Mouse (Mus musculus): ENCODE measurements around the gene Zmynd10. TPM values are rescaled to one million over a fixed set of nuclear protein-coding genes. Genes with fewer than 3 reads are reported as not detected.
A peak's percentile ranks its signal among the peaks of the same experiment; 100 is the strongest.

The Zmynd10 gene
- total RNA-seq, 2 experiments from 2014 or later, result 3.4 to 4.3 TPM

DNA sequence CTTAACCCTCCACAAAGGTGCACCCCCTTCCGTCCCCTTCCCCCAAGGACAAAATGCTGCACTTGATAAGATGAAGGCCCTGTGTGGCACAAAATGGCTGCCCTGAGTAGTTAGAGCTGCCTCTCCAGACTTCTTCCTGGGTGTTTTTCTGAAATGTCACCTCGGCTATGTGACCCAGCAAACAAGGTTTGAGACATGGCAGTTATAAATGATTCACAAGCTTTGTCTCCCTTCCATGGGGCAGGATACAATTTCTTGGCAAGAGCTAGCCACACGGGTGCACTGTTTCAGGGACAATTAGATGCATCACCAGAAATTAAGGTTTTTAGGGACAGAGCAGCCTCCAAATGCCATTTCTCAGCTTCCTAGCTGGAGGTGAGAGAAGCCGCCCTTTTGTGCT, 6.7 kb upstream of the Zmynd10 start:
- DNase-seq, result no peak

DNA sequence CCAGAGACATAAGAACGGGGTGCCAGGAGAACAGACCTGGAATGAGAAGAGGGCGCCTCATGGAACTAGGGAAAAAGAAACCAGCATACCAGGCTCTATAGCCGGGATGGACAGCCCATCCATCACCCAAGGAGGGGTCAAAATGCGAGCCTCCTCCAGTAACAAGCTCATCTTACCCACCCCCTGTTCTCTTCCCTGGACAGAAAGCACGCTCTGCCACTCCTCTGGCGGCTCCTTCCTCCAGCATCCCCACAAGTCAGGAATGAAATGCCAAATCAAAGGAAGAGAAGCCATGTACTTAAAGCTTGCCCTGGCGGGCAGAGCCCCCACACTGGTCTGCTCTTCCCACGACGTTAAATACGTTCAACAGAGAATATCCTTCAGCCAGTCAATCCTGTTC, 6.1 kb upstream of the Zmynd10 start:
- DNase-seq, result no peak

DNA sequence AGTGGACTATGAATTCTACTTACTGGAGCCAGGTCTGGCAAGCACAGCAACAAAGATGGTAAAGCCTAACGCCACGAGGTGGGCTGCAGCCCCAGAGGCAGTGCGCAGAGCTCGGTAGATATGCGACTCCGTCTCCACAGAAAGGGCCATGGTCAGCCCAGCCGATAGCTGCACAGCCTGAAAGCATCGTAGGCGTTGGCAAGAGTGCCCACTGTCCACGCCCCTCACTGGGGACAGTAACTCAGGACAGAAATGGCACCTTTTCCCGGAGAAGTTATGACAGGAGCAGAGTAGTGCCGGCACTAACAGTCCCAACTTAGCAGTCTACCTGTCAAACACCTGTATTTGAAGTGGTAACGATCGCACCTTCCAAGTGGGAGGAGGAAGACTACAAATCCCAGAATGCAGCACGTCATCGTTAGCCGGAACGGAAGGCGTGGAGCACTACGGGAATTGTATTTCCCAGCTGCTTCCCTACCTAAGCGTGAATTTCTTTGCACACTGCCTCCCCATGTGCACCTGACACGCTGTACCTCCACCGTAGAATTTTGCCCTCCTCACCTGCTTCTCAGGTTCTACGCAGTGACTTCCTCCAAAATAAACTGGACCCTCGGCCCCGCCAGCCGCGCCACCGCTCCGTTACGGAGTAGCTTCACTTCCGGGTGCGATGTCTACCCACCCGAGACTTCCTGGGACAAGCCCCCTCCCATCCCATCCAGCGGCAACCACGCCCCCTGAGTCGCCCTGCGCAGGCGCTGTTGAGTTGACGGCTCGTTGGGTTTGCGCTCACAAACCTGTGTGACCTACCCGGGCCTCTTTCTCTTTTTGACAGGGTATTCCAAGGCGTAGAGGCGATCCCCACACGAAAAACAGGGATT, 5.4 kb upstream of the Zmynd10 start, which contains the start of the genes Cyb561d2 and Nprl2:
Gene Cyb561d2, minus strand, starts transcription at position 720 of the 878 bp plus-strand sequence.
Gene Nprl2, plus strand, starts transcription at position 753 of the 878 bp plus-strand sequence.
- DNase-seq, result peak; percentile 95 to 96

DNA sequence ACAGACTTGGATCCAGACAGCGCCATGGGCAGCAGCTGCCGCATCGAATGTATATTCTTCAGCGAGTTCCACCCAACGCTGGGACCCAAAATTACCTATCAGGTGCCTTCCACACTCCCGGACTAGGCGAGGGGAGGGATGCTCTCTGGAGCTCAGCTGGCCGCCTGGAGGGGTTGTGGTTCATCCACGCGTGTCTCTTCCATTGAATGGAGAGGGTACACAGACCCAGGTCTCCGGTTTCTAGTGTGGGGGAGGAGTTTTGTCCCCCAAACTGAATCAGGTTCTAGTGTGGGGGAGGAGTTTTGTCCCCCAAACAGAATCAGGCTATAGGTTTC, 4.8 kb upstream of the Zmynd10 start:
- DNase-seq, result no peak

DNA sequence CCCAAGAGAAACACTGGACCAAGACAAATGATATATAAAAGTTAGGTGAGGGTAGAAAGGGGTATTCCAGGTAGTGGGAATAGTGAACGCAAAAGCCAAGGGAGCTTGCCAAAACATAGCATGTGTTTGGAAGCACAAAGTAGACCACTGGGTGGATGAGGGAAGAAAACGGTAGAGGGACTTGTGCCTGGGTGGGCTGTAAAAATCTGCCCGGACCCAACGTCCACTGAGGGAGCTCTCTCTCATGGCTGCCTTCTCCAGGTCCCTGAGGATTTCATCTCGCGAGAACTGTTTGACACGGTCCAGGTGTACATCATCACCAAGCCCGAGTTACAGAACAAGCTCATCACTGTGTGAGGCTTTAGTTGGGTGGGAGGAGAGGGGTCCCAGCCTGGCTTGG, 4.4 kb upstream of the Zmynd10 start:
- DNase-seq, result no peak

DNA sequence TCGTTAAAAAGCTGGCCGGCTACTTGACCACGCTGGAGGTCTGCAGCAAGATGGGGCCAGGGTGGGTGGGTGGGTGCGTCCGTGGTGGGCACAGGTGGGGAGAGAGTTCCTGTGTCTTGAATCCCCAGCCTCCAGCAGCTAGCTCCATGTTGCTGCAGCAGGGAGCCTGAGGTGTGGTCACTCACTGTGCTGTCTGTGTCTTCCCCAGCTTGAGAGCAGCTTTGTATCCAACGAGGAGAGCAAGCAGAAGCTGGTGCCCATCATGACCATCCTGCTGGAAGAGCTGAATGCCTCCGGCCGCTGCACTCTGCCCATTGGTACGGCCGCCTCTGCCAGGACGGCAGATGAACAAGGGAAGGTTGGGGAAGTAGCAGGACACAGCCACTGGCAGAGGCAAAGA, 3.8 kb upstream of the Zmynd10 start:
- no peak for DNase-seq

DNA sequence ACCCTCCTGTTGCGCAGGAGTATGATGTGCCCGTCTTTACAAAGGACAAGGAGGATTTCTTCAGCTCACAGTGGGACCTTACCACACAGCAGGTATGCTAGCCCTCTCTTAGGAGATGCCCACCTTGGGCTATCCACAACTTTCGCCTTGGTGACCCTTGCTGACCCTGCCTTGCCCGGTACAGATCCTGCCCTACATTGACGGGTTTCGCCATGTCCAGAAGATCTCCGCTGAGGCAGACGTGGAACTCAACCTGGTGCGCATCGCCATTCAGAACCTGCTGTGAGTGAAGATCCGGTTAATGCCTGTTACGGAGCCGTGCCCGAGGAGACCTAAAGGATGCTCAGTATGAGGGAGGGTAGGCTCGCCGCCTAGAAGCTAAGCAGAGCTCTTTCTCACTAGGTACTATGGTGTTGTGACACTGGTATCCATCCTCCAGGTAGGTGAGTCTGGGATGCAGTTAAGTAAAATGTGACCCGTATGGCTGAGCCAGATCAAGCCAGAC, 2.9 kb upstream of the Zmynd10 start:
- no peak for DNase-seq

DNA sequence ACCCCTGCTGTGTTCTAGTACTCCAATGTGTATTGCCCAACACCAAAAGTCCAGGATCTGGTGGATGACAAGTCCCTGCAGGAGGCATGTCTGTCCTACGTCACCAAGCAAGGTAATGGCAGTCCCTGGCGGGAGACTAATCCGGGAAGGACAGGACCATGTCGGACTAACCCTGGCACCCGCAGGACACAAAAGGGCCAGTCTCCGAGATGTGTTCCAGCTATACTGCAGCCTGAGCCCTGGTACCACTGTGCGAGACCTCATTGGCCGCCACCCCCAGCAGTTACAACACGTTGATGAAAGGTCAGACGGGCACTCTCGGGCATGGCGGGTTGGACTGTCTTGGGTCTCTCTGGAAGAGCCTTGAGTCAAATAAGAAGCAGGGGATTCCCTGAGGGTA, 2.4 kb upstream of the Zmynd10 start:
- no peak for DNase-seq

DNA sequence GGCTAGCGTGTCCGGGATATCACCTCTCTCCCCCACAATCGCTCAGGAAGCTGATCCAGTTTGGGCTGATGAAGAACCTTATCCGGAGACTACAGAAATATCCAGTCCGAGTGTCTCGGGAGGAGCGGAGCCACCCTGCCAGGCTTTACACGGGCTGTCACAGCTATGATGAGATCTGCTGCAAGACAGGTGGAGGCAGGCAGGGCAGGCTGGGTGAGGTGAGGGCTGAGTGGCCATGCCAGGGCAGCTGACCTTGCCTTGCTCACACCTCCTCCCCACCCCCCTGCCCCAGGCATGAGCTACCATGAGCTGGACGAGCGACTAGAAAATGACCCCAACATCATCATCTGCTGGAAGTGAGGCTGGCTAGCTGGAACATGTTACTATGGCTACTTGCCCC, 1.9 kb upstream of the Zmynd10 start:
- no peak for DNase-seq

DNA sequence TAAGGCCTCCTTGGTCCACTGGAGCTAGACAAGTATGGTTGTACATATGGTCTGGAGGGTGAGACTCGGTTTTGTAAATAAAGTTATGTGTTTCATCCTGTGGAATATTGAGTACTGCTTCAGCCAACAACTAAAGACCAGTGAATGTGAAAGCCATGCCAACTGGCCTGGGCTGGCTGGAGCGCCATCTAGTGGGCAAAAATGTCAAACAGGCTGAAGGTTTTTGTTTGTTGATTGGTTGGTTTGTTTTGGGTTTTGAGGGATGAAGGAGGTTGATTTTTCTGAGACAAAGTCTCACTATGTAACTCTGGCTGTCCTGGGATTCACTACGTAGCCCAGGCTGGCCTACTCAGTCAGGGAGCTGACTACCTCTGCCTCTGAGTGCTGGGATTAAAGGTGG, 1.5 kb upstream of the Zmynd10 start:
- DNase-seq, result peak; percentile 58 to 61

DNA sequence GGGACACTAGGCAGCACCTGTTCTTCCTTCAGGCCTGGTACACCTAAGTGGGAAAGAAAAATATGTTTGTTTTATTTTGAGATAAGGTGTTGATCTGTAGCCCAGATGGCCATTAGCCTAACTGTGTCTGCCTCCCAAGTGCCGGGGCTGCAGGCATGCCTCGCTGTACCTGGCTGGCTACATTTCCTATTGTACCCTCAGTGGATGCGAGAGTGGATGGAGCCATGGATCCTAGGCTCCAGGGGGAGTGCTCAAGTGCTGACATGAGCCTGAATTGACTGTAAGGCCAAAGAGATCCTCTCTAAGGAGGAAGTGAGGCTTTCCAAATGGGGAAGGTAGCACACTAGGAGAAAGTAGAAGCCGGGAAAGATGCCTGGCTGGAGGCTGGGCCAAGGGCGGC, 859 bp downstream of the Zmynd10 start:
- DNase-seq, result no peak

DNA sequence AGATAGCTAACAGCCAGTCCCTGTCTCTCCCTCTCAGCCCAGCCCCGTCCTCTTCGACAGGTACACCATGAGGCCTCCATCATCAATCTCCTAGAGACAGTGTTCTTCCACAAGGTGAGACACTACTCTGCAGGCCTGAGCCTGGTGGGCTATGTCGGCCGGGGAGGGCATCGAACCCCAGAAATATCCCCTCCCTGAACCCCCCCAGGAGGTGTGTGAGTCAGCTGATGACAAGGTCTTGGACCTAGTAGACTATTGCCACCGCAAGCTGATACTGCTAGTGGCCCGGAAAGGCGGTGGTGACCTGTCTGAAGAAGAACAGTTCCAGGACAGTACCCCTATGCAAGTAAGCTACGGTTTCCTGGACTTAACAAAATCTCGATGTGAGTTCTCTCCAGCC, 1.7 kb downstream of the Zmynd10 start:
- DNase-seq, result no peak

DNA sequence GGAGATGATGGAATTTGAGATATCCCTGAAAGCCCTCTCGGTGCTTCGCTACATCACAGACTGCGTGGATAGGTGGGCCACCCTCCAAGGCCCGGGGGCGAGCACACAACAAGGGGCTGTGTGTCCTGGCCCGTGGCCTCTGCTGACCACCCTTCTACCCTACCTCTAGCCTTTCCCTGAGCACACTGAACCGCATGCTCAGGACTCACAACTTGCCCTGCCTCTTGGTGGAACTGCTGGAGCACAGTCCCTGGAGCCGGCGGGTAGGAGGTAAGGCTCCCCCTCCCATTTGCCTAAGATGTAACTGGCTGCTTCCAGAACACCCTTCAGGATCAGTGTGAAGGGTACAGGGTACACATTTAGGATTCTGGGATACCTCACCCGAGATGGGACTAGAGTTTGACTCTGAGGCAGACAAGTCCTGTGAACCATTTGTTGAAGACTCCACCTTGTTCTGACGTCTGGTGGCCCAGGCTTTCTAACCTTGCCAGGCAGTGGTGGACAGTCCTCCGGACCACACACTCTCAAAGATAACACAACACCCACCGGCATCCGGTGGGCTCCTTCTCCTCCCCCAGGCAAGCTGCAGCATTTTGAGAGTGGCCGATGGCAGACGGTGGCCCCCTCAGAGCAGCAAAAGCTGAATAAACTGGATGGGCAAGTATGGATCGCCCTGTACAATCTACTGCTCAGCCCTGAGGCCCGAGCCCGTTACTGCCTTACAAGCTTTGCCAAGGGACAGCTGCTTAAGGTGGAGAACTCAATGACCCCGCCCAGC, 2.4 kb downstream of the Zmynd10 start:
- DNase-seq, result no peak

DNA sequence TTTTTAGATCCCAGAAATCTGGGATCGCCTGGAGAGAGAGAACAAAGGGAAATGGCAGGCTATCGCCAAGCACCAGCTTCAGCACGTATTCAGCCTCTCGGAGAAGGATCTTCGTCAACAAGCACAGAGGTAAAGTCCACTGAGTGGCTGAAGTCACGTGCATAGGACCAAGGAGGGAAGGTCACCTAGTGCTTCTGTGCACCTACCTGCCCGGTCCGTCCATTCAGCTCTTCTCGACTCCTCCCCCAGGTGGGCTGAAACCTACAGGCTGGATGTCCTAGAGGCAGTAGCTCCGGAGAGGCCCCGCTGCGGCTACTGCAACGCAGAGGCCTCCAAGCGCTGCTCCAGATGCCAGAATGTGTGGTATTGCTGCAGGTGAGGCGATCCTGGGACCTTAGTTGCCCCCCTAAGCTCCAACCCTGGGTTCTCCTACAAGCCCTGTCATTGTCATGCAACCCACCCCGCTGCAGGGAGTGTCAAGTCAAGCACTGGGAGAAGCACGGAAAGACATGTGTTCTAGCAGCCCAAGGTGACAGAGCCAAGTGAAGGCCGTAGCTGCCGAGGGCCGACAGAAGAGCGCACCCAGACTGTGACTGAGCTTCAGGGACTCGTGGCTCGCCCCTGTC, 3.5 kb downstream of the Zmynd10 start:
- DNase-seq, result no peak

DNA sequence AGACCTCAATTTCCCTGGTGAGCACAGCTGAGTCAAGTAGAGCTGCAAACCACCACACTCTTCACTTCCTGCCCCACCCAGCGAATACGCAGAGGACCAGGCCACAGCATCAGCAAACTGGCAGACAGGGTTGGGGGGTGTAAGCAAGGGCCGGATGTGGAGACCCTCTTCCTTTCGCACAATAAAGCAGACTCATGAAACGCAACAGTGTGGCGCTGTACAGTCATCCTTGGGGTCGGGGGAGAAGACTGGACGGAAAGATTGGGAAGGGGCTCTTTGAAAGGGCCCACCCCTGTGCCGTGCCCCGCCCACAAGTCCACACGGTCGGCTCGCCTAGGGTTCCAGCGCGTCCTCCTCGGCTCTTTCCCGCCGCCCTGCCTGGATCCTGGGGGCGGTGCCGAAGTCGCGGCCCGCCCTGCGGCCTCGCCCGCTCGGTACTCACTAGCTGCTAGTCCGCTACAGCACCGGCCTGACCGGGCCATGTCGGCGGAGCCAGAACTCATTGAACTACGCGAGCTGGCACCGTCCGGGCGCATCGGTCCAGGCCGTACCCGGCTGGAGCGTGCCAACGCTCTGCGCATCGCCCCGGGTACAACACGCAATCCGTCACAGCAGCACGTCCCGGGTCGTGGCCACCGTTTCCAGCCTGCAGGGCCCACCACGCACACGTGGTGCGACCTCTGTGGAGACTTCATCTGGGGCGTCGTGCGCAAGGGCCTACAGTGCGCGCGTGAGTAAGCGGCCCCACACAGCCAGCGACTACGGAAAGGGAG, 4.2 kb downstream of the Zmynd10 start, which contains the start of gene Rassf1:
Gene Rassf1, plus strand, starts transcription at position 439 of the 773 bp plus-strand sequence.
- no peak for DNase-seq

DNA sequence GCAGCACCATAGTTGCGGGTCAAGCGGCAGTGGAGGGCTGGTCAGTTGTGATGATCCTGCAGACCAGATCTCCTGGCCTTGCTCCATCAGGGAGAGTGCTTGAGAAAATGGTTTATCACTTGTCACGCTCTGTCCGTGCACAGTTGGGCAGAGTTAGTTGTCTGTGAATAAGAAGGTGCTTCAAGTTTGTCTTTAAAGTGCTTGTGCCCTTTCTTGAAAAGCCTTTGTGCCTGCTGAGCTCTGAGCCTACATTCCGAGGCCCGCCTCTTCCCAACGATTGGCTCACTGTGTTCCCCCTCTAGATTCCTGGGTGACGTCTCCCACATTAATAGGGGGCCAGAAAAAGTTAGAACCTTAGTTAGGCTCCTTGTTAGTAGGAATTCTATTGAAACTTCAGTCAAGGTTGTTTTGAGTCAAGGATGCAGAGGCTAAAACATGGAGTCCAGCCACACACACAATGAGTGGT, 4.8 kb downstream of the Zmynd10 start:
- DNase-seq, result no peak

DNA sequence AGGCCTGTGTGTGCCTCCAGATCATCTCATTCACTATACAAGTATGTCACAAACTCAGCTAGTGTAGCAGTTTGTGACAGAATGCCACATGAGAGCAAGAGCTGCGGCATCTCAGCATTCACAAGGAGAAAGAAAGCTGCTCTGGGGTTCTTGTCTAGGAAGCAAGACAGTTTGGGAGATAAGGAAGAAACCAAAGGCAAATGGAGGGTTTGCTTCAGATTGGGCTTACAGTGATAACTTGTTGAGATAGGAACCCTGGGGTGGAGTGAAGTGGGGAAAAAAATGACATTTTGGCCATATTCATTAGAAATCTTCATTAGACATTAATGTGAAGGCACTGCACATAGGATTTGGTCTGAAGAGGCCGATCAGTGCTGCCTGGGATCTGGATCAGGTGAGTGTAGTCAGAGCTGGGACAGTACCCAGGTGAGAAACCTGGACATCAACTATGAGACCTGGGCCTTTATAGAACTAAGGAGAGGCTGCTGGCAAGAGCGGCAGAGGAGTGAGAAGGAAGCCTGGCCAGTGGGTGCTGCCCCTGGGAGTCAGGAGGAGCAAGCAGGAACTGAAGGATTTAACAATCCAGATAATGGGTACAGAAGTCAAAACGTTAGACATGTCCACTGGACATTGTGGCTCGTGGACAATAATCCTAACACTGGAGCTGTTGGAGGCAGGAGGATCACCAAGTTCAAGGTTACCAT, 5.7 kb downstream of the Zmynd10 start:
- no peak for DNase-seq

DNA sequence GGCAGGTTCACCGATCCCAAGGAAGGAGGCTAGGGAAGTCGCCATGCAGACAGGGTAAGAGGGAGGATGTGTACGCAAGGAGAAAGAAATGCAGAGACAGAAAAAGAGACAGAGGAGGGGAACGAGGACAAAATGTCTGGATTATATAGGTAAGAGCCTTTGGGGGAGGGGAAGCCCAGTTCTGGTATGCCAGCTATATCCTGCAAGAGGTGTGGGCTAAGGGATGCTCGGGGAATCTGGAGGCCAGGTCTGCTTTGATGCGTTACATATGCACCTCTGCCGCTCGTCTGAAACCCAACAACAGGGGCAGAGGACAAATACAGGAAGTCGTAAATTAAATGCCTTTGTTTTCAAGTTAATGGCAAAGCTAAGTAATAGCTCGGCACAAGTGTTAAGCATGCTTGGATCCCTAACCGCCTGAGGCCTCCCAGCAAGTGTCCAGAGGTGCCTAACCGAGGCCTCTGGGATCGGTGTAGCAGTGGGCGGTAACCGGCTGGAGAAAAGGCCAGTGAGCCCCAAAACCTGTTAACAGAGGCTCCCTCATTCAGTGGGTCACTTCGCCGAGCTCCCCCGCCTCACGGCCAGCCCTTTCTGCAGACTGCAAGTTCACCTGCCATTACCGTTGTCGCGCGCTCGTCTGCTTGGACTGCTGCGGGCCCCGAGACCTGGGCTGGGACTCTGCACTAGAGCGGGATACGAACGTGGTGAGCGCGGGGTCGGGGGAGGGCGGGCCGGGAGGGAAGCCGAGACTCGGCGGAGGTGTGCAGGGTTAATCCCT, 6.6 kb downstream of the Zmynd10 start:
- DNase-seq, result no peak

DNA sequence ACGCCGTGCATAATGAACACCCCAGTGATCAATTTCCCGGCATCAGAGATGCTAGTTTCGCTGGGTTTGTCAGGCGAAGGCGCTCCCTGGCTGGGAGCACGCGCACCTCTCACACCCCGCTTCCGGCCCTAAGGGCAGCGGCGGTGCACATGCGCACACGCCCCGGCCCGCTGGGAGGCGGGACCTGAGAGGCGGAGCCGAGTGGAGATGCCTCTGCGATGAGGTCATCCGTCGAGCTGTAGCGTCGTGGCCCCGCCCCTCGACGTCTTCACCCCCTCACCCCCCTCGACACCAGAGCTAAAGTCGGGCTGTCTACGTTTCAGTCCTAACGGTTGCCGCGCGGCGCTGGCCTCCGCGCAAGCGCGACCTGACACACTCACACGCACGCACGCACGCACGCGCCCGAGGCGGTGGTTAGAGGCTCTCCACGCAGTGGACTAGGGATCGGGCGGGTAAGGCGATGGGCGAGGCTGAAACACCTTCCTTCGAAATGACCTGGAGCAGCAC, 7.3 kb downstream of the Zmynd10 start:
- peak; percentile 91 for DNase-seq

DNA sequence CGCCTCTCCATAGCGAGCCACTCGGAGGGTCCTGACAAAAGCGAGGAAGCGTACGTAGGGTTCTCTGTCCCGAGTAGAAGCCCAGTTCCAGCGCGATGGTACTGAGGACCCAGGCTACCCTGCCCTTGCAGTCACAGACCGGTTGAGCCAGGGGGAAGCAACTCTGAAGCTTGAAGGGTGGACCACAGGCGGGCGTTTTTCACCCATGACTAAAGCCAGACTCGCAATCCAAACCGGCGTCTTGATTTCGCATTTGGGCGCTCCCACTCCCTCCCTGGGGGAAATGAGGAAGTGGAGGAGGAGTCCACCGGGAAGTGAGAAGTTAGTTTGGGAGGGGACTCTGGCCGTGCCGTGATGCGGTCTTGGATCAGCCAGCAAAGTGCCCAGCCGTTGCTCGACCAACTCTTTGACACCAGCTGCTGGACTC, 7.9 kb downstream of the Zmynd10 start:
- DNase-seq, result no peak

All from layer of hippocampus, postnatal 36 days (tissue).